Mouse (Mus musculus) cerebellum, adult 8-10 months (tissue): Measurements from ENCODE around the gene Abca16.

Experiments used
- DNase-seq: peaks from one replicate; pipeline ENCODE4 v3.0.0; 2022

Abca16 gene

GRCm38 (mm10) chr7:120409447-120409846, at the start of gene Abca16:
Gene Abca16 (plus strand): TSS chr7:120409647.
- no peak for DNase-seq

- no peak for DNase-seq
Observed at GRCm38 (mm10) chr7:120361159-120361558, 48.3 kb upstream of the Abca16 start.

- DNase-seq, result peak; percentile 35
Observed at GRCm38 (mm10) chr7:120412391-120412790, 2.9 kb downstream of the Abca16 start.

GRCm38 (mm10) chr7:120426625-120427024, 17.2 kb downstream of the Abca16 start:
- no peak for DNase-seq

GRCm38 (mm10) chr7:120431464-120431863, 22.0 kb downstream of the Abca16 start:
- no peak for DNase-seq

- DNase-seq, result no peak
Observed at GRCm38 (mm10) chr7:120503891-120504662, 94.6 kb downstream of the Abca16 start.

GRCm38 (mm10) chr7:120504663-120504979, 95.2 kb downstream of the Abca16 start:
- no peak for DNase-seq

- no peak for DNase-seq
Observed at GRCm38 (mm10) chr7:120534805-120535204, 125.4 kb downstream of the Abca16 start.

- no peak for DNase-seq
Observed at GRCm38 (mm10) chr7:120552479-120553180, 143.2 kb downstream of the Abca16 start.

- DNase-seq, result no peak
Observed at GRCm38 (mm10) chr7:120553181-120553551, 143.7 kb downstream of the Abca16 start.

- DNase-seq, result no peak
Observed at GRCm38 (mm10) chr7:120567366-120567765, 157.9 kb downstream of the Abca16 start.

- no peak for DNase-seq
Observed at GRCm38 (mm10) chr7:120576520-120576919, 167.1 kb downstream of the Abca16 start.
